Mouse (Mus musculus) olfactory bulb, adult 2 months (tissue): ENCODE measurements at regions not wholly inside any gene's neighbourhood (a gene's known extent, or its start where the extent isn't known, plus 50 kb on each side); places are given as distances from the start of the nearest gene placed in this dataset.

Source experiments
- CTCF ChIP-seq: fragments of 200-500 bp; IDR thresholded peaks from 2 replicates; pipeline ENCODE4 v1.5.1; 2012; ENCODE audit warnings: low read depth, mild to moderate bottlenecking, low read length, moderate library complexity; ENCODE audit not compliant: insufficient read depth
- POLR2A ChIP-seq: fragments of 200-500 bp; IDR thresholded peaks from 2 replicates; pipeline ENCODE4 v1.6.1; 2012; ENCODE audit warnings: mild to moderate bottlenecking, low read depth, low read length, moderate library complexity; ENCODE audit not compliant: insufficient read depth

GRCm38 (mm10) chr6:143445834-143446552, 279.0 kb downstream of the Etnk1 start:
- TF ChIP-seq CTCF (no peak), POLR2A (no peak)
